Mouse (Mus musculus): ENCODE data around the gene Fhod1. TPM values are rescaled to one million over a fixed set of nuclear protein-coding genes. Genes with fewer than 3 reads are reported as not detected.

Fhod1 gene
- polyA plus RNA-seq, 1 experiment: 2.1 TPM

DNA sequence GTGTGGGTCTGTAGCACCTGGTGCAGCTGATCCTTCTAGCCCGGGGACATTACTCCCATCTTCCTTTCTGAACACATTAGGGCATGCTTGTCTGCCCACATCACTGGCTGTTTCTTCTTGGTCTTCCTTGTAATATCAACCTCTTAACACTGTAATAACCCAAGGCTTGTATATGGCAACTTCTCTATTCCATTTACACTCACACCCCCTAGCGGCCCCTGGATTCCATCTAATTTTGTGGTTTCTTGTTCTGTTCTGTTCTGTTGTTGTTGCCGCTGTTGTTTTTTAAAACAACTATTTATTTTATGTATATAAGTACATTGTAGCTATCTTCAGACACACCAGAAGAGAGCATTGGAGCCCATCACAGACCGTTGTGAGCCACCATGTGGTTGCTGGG, 60.8 kb downstream of the Fhod1 start:
- H3K4me3 ChIP-seq (ENCODE audit: insufficient read depth, low read depth, low read length): no peak overlapping the region
- H3K4me1 ChIP-seq (ENCODE audit: control insufficient read depth, insufficient read depth, insufficient read length, low read length): peaks cover 9% of the 10 kb centered on the region
- H3K27ac ChIP-seq (replicated peaks; ENCODE audit: low read depth, low read length): no peak overlapping the region

DNA sequence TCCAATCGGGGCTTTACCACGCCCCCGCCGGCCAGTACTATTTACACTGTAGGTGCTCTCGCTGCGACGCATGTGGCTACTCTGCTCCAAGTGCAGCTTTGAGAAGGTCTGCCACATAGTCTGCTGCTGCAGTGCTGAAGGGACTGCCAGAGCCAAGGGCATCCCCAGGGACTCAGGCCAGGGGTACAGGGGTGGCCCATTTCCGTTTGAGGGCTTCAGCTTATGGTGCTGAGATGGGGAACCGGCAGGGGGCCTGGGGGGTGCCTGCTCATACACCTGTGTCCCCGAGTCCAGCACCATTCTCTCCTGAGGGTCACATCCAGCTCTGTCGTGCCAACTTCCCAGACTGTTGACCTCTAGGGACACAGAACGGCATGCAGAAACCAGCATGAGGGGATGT, 62.2 kb downstream of the Fhod1 start:
- H3K4me1 ChIP-seq (ENCODE audit: control insufficient read depth, insufficient read depth, insufficient read length, low read length): peaks cover 8% of the 10 kb centered on the region
- no peak overlapping the region for H3K27ac ChIP-seq (replicated peaks; ENCODE audit: low read depth, low read length)
- no peak overlapping the region for H3K4me3 ChIP-seq (ENCODE audit: insufficient read depth, low read depth, low read length)

DNA sequence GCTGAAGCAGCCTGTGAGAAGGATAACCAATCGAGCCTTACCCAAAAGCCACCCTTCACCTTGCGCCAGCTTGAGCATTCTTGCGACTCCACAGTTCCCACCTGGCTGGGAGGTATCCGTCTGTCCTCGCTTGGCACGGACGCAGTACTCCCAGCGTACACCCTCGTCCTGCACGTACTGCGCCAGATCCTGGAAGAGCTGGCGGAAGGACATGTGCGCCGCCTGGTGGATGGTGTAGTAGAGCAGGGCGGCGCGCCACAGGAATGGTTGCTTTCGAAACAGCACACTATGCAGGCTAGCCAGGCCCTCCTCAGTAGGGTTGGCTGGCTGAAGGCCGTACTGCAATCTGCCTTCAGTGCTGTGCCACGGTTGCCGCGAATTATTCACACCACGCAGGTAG, 64.7 kb downstream of the Fhod1 start:
- Histone ChIP-seq H3K4me1 (ENCODE audit: control insufficient read depth, insufficient read depth, insufficient read length, low read length) (no peaks in the 10 kb centered on the region), H3K4me3 (ENCODE audit: insufficient read depth, low read depth, low read length) (no peak overlapping the region), H3K27ac (replicated peaks; ENCODE audit: low read depth, low read length) (no peak overlapping the region)

DNA sequence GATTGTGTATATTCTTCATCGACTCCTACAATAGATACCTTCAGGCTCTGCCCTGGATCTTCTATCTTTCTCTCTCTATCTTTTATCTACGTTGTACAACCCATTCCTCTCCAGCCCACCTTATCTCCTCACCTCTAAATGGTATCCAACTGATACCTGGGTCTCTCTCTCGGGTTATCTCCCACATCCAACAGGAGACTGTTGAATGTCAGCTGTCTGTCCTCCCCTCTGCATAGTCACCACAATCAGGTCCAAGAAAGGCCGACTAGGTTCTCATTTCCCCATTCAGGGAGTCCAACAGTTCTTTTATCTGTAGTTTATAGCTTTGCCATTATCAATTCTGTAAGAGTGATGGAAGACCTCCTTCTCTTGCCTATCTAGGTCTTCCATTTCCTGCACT, 65.5 kb downstream of the Fhod1 start:
- Histone ChIP-seq H3K4me3 (ENCODE audit: insufficient read depth, low read depth, low read length) (no peak overlapping the region), H3K4me1 (ENCODE audit: control insufficient read depth, insufficient read depth, insufficient read length, low read length) (no peaks in the 10 kb centered on the region), H3K27ac (replicated peaks; ENCODE audit: low read depth, low read length) (no peak overlapping the region)

DNA sequence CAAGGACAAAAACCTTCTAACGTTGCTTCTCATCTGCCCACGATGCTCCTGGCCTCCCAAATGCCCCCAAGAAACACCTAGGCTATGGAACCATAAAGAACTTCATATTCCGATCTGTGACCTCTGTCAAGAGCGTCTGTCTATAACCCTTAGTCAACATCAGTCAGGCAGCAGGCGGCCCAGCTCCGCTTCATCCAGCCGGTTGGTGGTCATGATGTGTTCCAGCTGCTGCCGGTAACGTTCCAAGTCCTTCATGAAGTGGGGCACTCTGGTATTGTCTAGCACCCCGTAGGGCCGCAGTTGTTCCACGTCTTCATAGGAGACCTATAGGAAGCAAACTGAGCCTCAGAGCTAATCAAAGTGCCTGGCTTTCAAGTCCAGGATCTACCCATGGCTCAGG, 65.9 kb downstream of the Fhod1 start:
- H3K4me1 ChIP-seq (ENCODE audit: control insufficient read depth, insufficient read depth, insufficient read length, low read length): no peaks in the 10 kb centered on the region
- no peak overlapping the region for H3K27ac ChIP-seq (replicated peaks; ENCODE audit: low read depth, low read length)
- H3K4me3 ChIP-seq (ENCODE audit: insufficient read depth, low read depth, low read length): no peak overlapping the region

DNA sequence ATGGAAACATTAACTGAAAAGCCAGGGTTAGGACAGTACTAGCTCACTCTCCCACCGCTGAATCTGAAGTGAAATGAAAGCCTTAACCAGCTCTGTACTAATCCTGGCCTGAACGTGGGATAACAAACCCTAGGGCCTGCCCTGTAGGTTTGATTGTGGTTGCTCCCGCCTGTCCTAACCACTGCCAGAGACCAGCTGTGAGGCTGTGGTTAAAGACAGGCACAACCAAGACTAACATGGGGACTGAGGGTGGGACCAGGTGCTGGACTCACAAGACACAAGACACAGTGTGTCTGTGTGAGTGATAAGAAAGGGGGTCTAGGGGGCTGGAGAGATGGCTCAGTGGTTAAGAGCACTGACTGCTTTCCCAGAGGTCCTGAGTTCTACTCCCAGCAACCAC, 67.2 kb downstream of the Fhod1 start:
- no peak overlapping the region for H3K4me3 ChIP-seq (ENCODE audit: insufficient read depth, low read depth, low read length)

More for the DNA sequence above, 67.2 kb downstream of the Fhod1 start:
- Histone ChIP-seq H3K4me1 (ENCODE audit: control insufficient read depth, insufficient read depth, insufficient read length, low read length) (no peaks in the 10 kb centered on the region), H3K27ac (replicated peaks; ENCODE audit: low read depth, low read length) (no peak overlapping the region)

Other genes with a start within 250 kb of the Fhod1 start
- not detected in 2 replicates for gene Ces4a, start 216.2 kb downstream of the Fhod1 start, polyA plus RNA-seq (2012; ENCODE audit: insufficient read depth, insufficient read length, missing spikeins)
- 14.0 and 14.7 TPM in 2 replicates for gene Cbfb, start 177.3 kb downstream of the Fhod1 start, polyA plus RNA-seq (2012; ENCODE audit: insufficient read depth, insufficient read length, missing spikeins)
- gene D230025D16Rik, start 122.8 kb downstream of the Fhod1 start, polyA plus RNA-seq (2012; ENCODE audit: insufficient read depth, insufficient read length, missing spikeins): 15.1 and 17.8 TPM in 2 replicates
- gene B3gnt9, start 92.8 kb downstream of the Fhod1 start, polyA plus RNA-seq (2012; ENCODE audit: insufficient read depth, insufficient read length, missing spikeins): 1.9 and 2.8 TPM in 2 replicates
- 5.1 TPM in 2 replicates for gene Tradd, start 83.3 kb downstream of the Fhod1 start, polyA plus RNA-seq (2012; ENCODE audit: insufficient read depth, insufficient read length, missing spikeins)
- gene Fbxl8, start 83.3 kb downstream of the Fhod1 start, polyA plus RNA-seq (2012; ENCODE audit: insufficient read depth, insufficient read length, missing spikeins): 2.0 TPM in 2 replicates
- 5.0 and 6.9 TPM in 2 replicates for gene Hsf4, start 78.2 kb downstream of the Fhod1 start, polyA plus RNA-seq (2012; ENCODE audit: insufficient read depth, insufficient read length, missing spikeins)
- 57.4 and 71.2 TPM in 2 replicates for gene Nol3, start 71.8 kb downstream of the Fhod1 start, polyA plus RNA-seq (2012; ENCODE audit: insufficient read depth, insufficient read length, missing spikeins)
- 0.63 and 1.4 TPM in 2 replicates for gene 4931428F04Rik, start 58.1 kb downstream of the Fhod1 start, polyA plus RNA-seq (2012; ENCODE audit: insufficient read depth, insufficient read length, missing spikeins)
- gene Exoc3l, start 51.9 kb downstream of the Fhod1 start, polyA plus RNA-seq (2012; ENCODE audit: insufficient read depth, insufficient read length, missing spikeins): 0.83 and 3.3 TPM in 2 replicates
- 22.5 and 27.0 TPM in 2 replicates for gene E2f4, start 50.3 kb downstream of the Fhod1 start, polyA plus RNA-seq (2012; ENCODE audit: insufficient read depth, insufficient read length, missing spikeins)
- gene Elmo3, start 42.4 kb downstream of the Fhod1 start, polyA plus RNA-seq (2012; ENCODE audit: insufficient read depth, insufficient read length, missing spikeins): 1.1 and 4.7 TPM in 2 replicates
- gene Lrrc29, start 21.7 kb downstream of the Fhod1 start, polyA plus RNA-seq (2012; ENCODE audit: insufficient read depth, insufficient read length, missing spikeins): 0.83 and 0.99 TPM in 2 replicates
- gene Tmem208, start 21.6 kb downstream of the Fhod1 start, polyA plus RNA-seq (2012; ENCODE audit: insufficient read depth, insufficient read length, missing spikeins): 60.5 and 72.6 TPM in 2 replicates
- 0.24 TPM in 1 of 2 replicates, not detected in the other for gene Slc9a5, start 890 bp upstream of the Fhod1 start, polyA plus RNA-seq (2012; ENCODE audit: insufficient read depth, insufficient read length, missing spikeins)
- not detected in 2 replicates for gene Plekhg4, start 25.3 kb upstream of the Fhod1 start, polyA plus RNA-seq (2012; ENCODE audit: insufficient read depth, insufficient read length, missing spikeins)
- gene Kctd19, start 65.5 kb upstream of the Fhod1 start, polyA plus RNA-seq (2012; ENCODE audit: insufficient read depth, insufficient read length, missing spikeins): not detected in 2 replicates
- gene Lrrc36, start 65.6 kb upstream of the Fhod1 start, polyA plus RNA-seq (2012; ENCODE audit: insufficient read depth, insufficient read length, missing spikeins): 0.88 and 1.0 TPM in 2 replicates
- 29.6 and 45.2 TPM in 2 replicates for gene Tppp3, start 123.6 kb upstream of the Fhod1 start, polyA plus RNA-seq (2012; ENCODE audit: insufficient read depth, insufficient read length, missing spikeins)
- gene Zdhhc1, start 148.9 kb upstream of the Fhod1 start, polyA plus RNA-seq (2012; ENCODE audit: insufficient read depth, insufficient read length, missing spikeins): 8.7 and 10.2 TPM in 2 replicates
- not detected in 2 replicates for gene Hsd11b2, start 170.8 kb upstream of the Fhod1 start, polyA plus RNA-seq (2012; ENCODE audit: insufficient read depth, insufficient read length, missing spikeins)
- 52.7 and 65.1 TPM in 2 replicates for gene Atp6v0d1, start 218.1 kb upstream of the Fhod1 start, polyA plus RNA-seq (2012; ENCODE audit: insufficient read depth, insufficient read length, missing spikeins)